Mouse (Mus musculus): ENCODE measurements around the gene Fbxl4. TPM values are rescaled to one million over a fixed set of nuclear protein-coding genes. Genes with fewer than 3 reads are reported as not detected.
A peak's percentile ranks its signal among the peaks of the same experiment; 100 is the strongest.
"Not testable (repeated sequence)": the region's sequence is repeated elsewhere in the genome, so short reads cannot be mapped to it uniquely, and the experiment has no call there.

The Fbxl4 gene
- polyA plus RNA-seq (2012; ENCODE audit: insufficient read depth, insufficient read length, missing spikeins) = 9.9 and 11.1 TPM in 2 replicates

GRCm38 (mm10) chr4:22357266-22357930 lies at the start of gene Fbxl4:
Gene Fbxl4, plus strand, starts transcription at chr4:22357543.
- H3K4me3 ChIP-seq (ENCODE audit: insufficient read depth, low read length) = peak within 1 kb of the TSS; percentile 66
- H3K4me1 ChIP-seq (ENCODE audit: control insufficient read depth, insufficient read depth, low read length) = peaks cover 24% of the 10 kb centered on the region
- H3K27ac ChIP-seq (ENCODE audit: insufficient read depth, low read depth, low read length) = peak within 1 kb of the TSS; percentile 83
- TF ChIP-seq POLR2A (IDR thresholded peaks at IDR 0.05; ENCODE audit: borderline replicate concordance, low read depth, low read length) (peak; percentile 39; the same call in 1 of the 2 replicates), CTCF (IDR thresholded peaks at IDR 0.05; ENCODE audit: low read depth, low read length) (no peak)

DNA sequence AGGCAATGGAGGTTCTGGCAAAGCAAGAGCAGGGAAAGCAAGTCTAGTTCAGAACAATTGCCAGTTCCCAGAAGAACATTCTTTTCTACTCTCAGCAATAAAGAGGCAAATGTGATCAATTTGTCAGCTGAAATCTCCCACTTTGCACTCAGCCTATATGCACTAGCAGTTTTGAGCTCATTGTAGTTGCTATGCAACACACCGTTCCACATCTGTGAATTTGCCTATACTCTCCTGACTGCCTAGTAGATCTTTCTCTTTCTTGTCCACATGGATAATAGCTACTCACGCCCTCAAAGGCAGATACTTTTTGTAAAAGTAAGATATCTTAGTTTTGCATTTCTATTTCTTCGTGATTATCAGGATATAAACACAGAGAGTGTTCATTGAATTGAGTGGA lies 42.8 kb upstream of the Fbxl4 start:
- TF ChIP-seq POLR2A (IDR thresholded peaks at IDR 0.05; ENCODE audit: borderline replicate concordance, low read depth, low read length) = no peak
- no peak for TF ChIP-seq CTCF (IDR thresholded peaks at IDR 0.05; ENCODE audit: low read depth, low read length)
- no peak overlapping the region for H3K4me3 ChIP-seq (ENCODE audit: insufficient read depth, low read length)
- no peak overlapping the region for H3K27ac ChIP-seq (ENCODE audit: insufficient read depth, low read depth, low read length)
- H3K4me1 ChIP-seq (ENCODE audit: control insufficient read depth, insufficient read depth, low read length) = no peaks in the 10 kb centered on the region

GRCm38 (mm10) chr4:22342816-22343573 lies 14.3 kb upstream of the Fbxl4 start:
- Histone ChIP-seq H3K4me1 (ENCODE audit: control insufficient read depth, insufficient read depth, low read length) (no peaks in the 10 kb centered on the region), H3K4me3 (ENCODE audit: insufficient read depth, low read length) (no peak overlapping the region), H3K27ac (ENCODE audit: insufficient read depth, low read depth, low read length) (no peak overlapping the region)
- TF ChIP-seq POLR2A (IDR thresholded peaks at IDR 0.05; ENCODE audit: borderline replicate concordance, low read depth, low read length) (no peak), CTCF (IDR thresholded peaks at IDR 0.05; ENCODE audit: low read depth, low read length) (no peak)

GRCm38 (mm10) chr4:22349086-22349485 lies 8.3 kb upstream of the Fbxl4 start:
- not testable (repeated sequence) for H3K27ac ChIP-seq (ENCODE audit: insufficient read depth, low read depth, low read length); H3K4me3 ChIP-seq (ENCODE audit: insufficient read depth, low read length); H3K4me1 ChIP-seq (ENCODE audit: control insufficient read depth, insufficient read depth, low read length)

- Histone ChIP-seq H3K27ac (ENCODE audit: insufficient read depth, low read depth, low read length) (peak overlapping the region; percentile 83), H3K4me3 (ENCODE audit: insufficient read depth, low read length) (peak overlapping the region; percentile 63), H3K4me1 (ENCODE audit: control insufficient read depth, insufficient read depth, low read length) (peaks cover 24% of the 10 kb centered on the region)
- TF ChIP-seq CTCF (IDR thresholded peaks at IDR 0.05; ENCODE audit: low read depth, low read length) (no peak), POLR2A (IDR thresholded peaks at IDR 0.05; ENCODE audit: borderline replicate concordance, low read depth, low read length) (no peak)
Observed at GRCm38 (mm10) chr4:22357931-22358300, 573 bp downstream of the Fbxl4 start.

GRCm38 (mm10) chr4:22358487-22358886 lies 1.1 kb downstream of the Fbxl4 start:
- peaks cover 24% of the 10 kb centered on the region for H3K4me1 ChIP-seq (ENCODE audit: control insufficient read depth, insufficient read depth, low read length)
- H3K27ac ChIP-seq (ENCODE audit: insufficient read depth, low read depth, low read length) = peak overlapping the region; percentile 83
- peak overlapping the region; percentile 63 for H3K4me3 ChIP-seq (ENCODE audit: insufficient read depth, low read length)
- TF ChIP-seq CTCF (IDR thresholded peaks at IDR 0.05; ENCODE audit: low read depth, low read length) (no peak), POLR2A (IDR thresholded peaks at IDR 0.05; ENCODE audit: borderline replicate concordance, low read depth, low read length) (no peak)

GRCm38 (mm10) chr4:22367368-22367767 lies 10.0 kb downstream of the Fbxl4 start:
- no peak overlapping the region for H3K4me3 ChIP-seq (ENCODE audit: insufficient read depth, low read length)
- TF ChIP-seq CTCF (IDR thresholded peaks at IDR 0.05; ENCODE audit: low read depth, low read length) = no peak
- TF ChIP-seq POLR2A (IDR thresholded peaks at IDR 0.05; ENCODE audit: borderline replicate concordance, low read depth, low read length) = no peak
- no peaks in the 10 kb centered on the region for H3K4me1 ChIP-seq (ENCODE audit: control insufficient read depth, insufficient read depth, low read length)

DNA sequence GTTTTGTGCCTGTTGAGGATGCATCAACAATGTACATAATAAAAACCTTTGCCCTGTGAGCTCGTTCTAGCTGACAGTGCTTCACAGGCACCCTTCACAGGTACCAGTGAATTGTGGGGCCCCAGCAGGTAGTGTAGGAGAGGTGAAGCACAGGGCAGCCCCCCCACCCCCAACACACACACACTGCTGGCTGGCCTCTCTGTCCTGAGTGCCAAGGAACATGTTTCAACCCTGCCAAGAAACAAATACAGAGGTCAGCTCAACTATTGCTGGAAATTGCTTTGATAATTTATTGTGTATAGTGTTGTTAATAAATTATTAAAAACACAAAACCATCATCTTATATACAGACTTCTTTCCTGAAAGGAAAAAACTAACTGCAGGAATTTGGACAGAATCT lies 21.2 kb downstream of the Fbxl4 start:
- no peak overlapping the region for H3K4me3 ChIP-seq (ENCODE audit: insufficient read depth, low read length)
- H3K4me1 ChIP-seq (ENCODE audit: control insufficient read depth, insufficient read depth, low read length) = peaks cover 27% of the 10 kb centered on the region
- no peak for TF ChIP-seq POLR2A (IDR thresholded peaks at IDR 0.05; ENCODE audit: borderline replicate concordance, low read depth, low read length)
- no peak for TF ChIP-seq CTCF (IDR thresholded peaks at IDR 0.05; ENCODE audit: low read depth, low read length)
- H3K27ac ChIP-seq (ENCODE audit: insufficient read depth, low read depth, low read length) = no peak overlapping the region

More at GRCm38 (mm10) chr4:22367368-22367767, 10.0 kb downstream of the Fbxl4 start:
- no peak overlapping the region for H3K27ac ChIP-seq (ENCODE audit: insufficient read depth, low read depth, low read length)

- H3K4me3 ChIP-seq (ENCODE audit: insufficient read depth, low read length) = no peak overlapping the region
- peaks cover 31% of the 10 kb centered on the region for H3K4me1 ChIP-seq (ENCODE audit: control insufficient read depth, insufficient read depth, low read length)
- TF ChIP-seq POLR2A (IDR thresholded peaks at IDR 0.05; ENCODE audit: borderline replicate concordance, low read depth, low read length) = no peak
- TF ChIP-seq CTCF (IDR thresholded peaks at IDR 0.05; ENCODE audit: low read depth, low read length) = no peak
- peak overlapping the region; percentile 47; the same call in 1 of the 2 replicates for H3K27ac ChIP-seq (ENCODE audit: insufficient read depth, low read depth, low read length)
Observed at GRCm38 (mm10) chr4:22380646-22381045, 23.3 kb downstream of the Fbxl4 start.

Data from bone marrow macrophage, adult 2 months (primary cell).